In genomic region chr19:18646397-18646796, GRCm38 (mm10) we compare ENCODE assay signal across 14 mouse cellular contexts. TPM values are rescaled to one million over a fixed set of nuclear protein-coding genes. Genes with fewer than 3 reads are reported as not detected.
DNase-seq lines count a peak whose midpoint lies in the region; ATAC-seq and TF ChIP-seq lines count a peak whose summit lies in the region.
"Had no signal": no experiment of that assay in that cellular context is flagged by ENCODE, and none has a peak within 500 bp of the region (broad histone marks: within the 10 kb centered on the region; RNA-seq: fewer than 3 reads in every experiment).

No protein-coding gene starts in this region.

- no peak overlapping the region for H3K4me3 ChIP-seq in heart, embryonic 16.5 days (ENCODE audit: low read length)
- H3K4me3 ChIP-seq in liver, embryonic 14.5 days (ENCODE audit: insufficient read depth in 1 of 2, low read depth in 2 of 2, low read length in 2 of 2): no peak overlapping the region
- H3K4me3 ChIP-seq: erythroblast, embryonic 14.5 days; midbrain, embryonic 13.5 days; neural tube, embryonic 13.5 days; stomach, embryonic 15.5 days had no signal

- TF ChIP-seq EP300 in liver, embryonic 14.5 days (IDR thresholded peaks at IDR 0.05; ENCODE audit: low read depth): no peak

- intact Hi-C loops in left cerebral cortex, postnatal 36 days (cut with DNase I): no loop called here

- WGBS in heart, embryonic 16.5 days: 57% methylated on average over 3 of the region's 3 CpGs
- WGBS in liver, embryonic 14.5 days (ENCODE audit: insufficient replicate concordance): 27% methylated on average over 3 of the region's 3 CpGs

- no peak for TF ChIP-seq CTCF in liver, embryonic 14.5 days (IDR thresholded peaks at IDR 0.05; ENCODE audit: low read depth)

- H3K9me3 ChIP-seq in heart, embryonic 16.5 days (replicated peaks; ENCODE audit: control insufficient read depth, low read length): no peaks in the 10 kb centered on the region
- H3K9me3 ChIP-seq in liver, embryonic 14.5 days (ENCODE audit: control insufficient read depth, low read length): no peaks in the 10 kb centered on the region
- H3K9me3 ChIP-seq: midbrain, embryonic 13.5 days; neural tube, embryonic 13.5 days; stomach, embryonic 15.5 days had no signal

- H3K27me3 ChIP-seq in heart, embryonic 16.5 days (ENCODE audit: control insufficient read depth, insufficient read depth, low read length): no peaks in the 10 kb centered on the region
- H3K27me3 ChIP-seq in liver, embryonic 14.5 days (ENCODE audit: control insufficient read depth, insufficient read depth, low read length): no peaks in the 10 kb centered on the region
- H3K27me3 ChIP-seq: midbrain, embryonic 13.5 days; neural tube, embryonic 13.5 days; stomach, embryonic 15.5 days had no signal

- no peak overlapping the region for H3K9ac ChIP-seq in heart, embryonic 16.5 days (ENCODE audit: low read length)
- no peak overlapping the region; the same call in 1 of the 2 replicates for H3K9ac ChIP-seq in liver, embryonic 14.5 days (replicated peaks)
- H3K9ac ChIP-seq: lung, embryonic 14.5 days; midbrain, embryonic 13.5 days; neural tube, embryonic 13.5 days; stomach, embryonic 15.5 days had no signal

- no peaks in the 10 kb centered on the region for H3K4me1 ChIP-seq in heart, embryonic 16.5 days (ENCODE audit: control insufficient read depth, insufficient read depth, low read length)
- peaks cover 62 to 65% of the 10 kb centered on the region in 2 experiments for H3K4me1 ChIP-seq in liver, embryonic 14.5 days (replicated peaks; ENCODE audit: control insufficient read depth in 2 of 2, insufficient read depth in 2 of 2, low read length in 1 of 2)
- H3K4me1 ChIP-seq: neural tube, embryonic 13.5 days; stomach, embryonic 15.5 days had no signal

- H3K4me2 ChIP-seq in heart, embryonic 16.5 days (ENCODE audit: low read depth, low read length): no peak overlapping the region
- H3K4me2 ChIP-seq in liver, embryonic 14.5 days (ENCODE audit: low read depth): peak overlapping the region; percentile 35
- H3K4me2 ChIP-seq: lung, embryonic 14.5 days; midbrain, embryonic 13.5 days; neural tube, embryonic 13.5 days; stomach, embryonic 15.5 days had no signal

- H3K36me3 ChIP-seq in heart, embryonic 16.5 days (ENCODE audit: control insufficient read depth, insufficient read depth): no peaks in the 10 kb centered on the region; the same call in 1 of the 2 replicates
- no peaks in the 10 kb centered on the region for H3K36me3 ChIP-seq in liver, embryonic 14.5 days (replicated peaks; ENCODE audit: control insufficient read depth, insufficient read depth, low read depth)
- H3K36me3 ChIP-seq: midbrain, embryonic 13.5 days; neural tube, embryonic 13.5 days; stomach, embryonic 15.5 days had no signal

- ATAC-seq in heart, embryonic 16.5 days (replicated peaks; ENCODE audit: extremely low read depth, insufficient read depth, low FRiP score): no peak
- ATAC-seq in common myeloid progenitor, adult 5-6 weeks (replicated peaks; ENCODE audit: low read depth, poor library complexity, severe bottlenecking): peak; percentile 37
- ATAC-seq in liver, embryonic 14.5 days (ENCODE audit: insufficient read depth): peak; percentile 30; the same call in 1 of the 2 replicates
- ATAC-seq: midbrain, embryonic 13.5 days had no signal

- H3K27ac ChIP-seq in heart, embryonic 16.5 days (ENCODE audit: low read length): 0 out of 2 replicates have a peak overlapping the region, but pooled peaks have one; percentile 16
- H3K27ac ChIP-seq in liver, embryonic 14.5 days: peak overlapping the region; percentile 67
- H3K27ac ChIP-seq: midbrain, embryonic 13.5 days; neural tube, embryonic 13.5 days; stomach, embryonic 15.5 days had no signal

- no peak for DNase-seq in heart, adult 8-10 months (ENCODE audit: low spot score)
- peak; percentile 9 for DNase-seq in CD4-positive, CD25-positive, alpha-beta regulatory T cell, adult 2 months (ENCODE audit: low read depth, low spot score)
- no peak for DNase-seq in liver, embryonic 14.5 days (ENCODE audit: low read depth in 3 of 3, low spot score in 3 of 3)
- no peak for DNase-seq in natural killer cell, adult 2 months (ENCODE audit: low spot score in 2 of 2)
- no peak for DNase-seq in left cerebral cortex, postnatal 36 days (ENCODE audit: low spot score in 2 of 2)
- DNase-seq in adrenal gland, postnatal 36 days: no peak
- DNase-seq: kidney, postnatal 4 days; lung, embryonic 14.5 days had no signal

RNA-seq across cellular contexts. Expression of gene Nmrk1, which starts 14.6 kb away (rescaled TPM):
- polyA plus RNA-seq in heart, embryonic 16.5 days (2015; fragmentation: Nextera tagmentation; extraction: Ambion mirVana): 8.0 and 8.3 TPM in 2 replicates
- total RNA-seq in heart, adult 8-10 months (2022): 1 to 10 TPM; 2.7 to 4.6 (median 3.7) TPM
- 4.0 and 7.6 TPM in 2 replicates for total RNA-seq in common myeloid progenitor, adult 5-6 weeks (2017)
- 3.3 and 3.5 TPM in 2 replicates for polyA plus RNA-seq in liver, embryonic 14.5 days (2012; rRNA removed)
- 2.6 and 3.5 TPM in 2 replicates for polyA plus RNA-seq in liver, embryonic 14.5 days (2014; fragmentation: Nextera tagmentation; extraction: Ambion mirVana)
- 1 to 10 TPM; 4.8 TPM for total RNA-seq in left cerebral cortex, postnatal 36 days (2021)
- total RNA-seq in adrenal gland, postnatal 36 days (2021): 10 to 100 TPM in 1 of 2 experiments, 1 to 10 TPM in 1; 9.0 to 17.7 TPM
- polyA plus RNA-seq: erythroblast, embryonic 14.5 days had no signal

RNA-seq across cellular contexts. Expression of gene Ostf1, which starts 14.8 kb away (rescaled TPM):
- polyA plus RNA-seq in heart, embryonic 16.5 days (2015; fragmentation: Nextera tagmentation; extraction: Ambion mirVana): 89.5 and 94.1 TPM in 2 replicates
- total RNA-seq in heart, adult 8-10 months (2022): 10 to 100 TPM; 30.6 to 37.0 (median 33.3) TPM
- 99.8 and 109 TPM in 2 replicates for total RNA-seq in common myeloid progenitor, adult 5-6 weeks (2017)
- 18.5 and 29.8 TPM in 2 replicates for polyA plus RNA-seq in liver, embryonic 14.5 days (2012; rRNA removed)
- 56.9 and 58.6 TPM in 2 replicates for polyA plus RNA-seq in liver, embryonic 14.5 days (2014; fragmentation: Nextera tagmentation; extraction: Ambion mirVana)
- 10 to 100 TPM; 13.6 to 16.8 TPM for total RNA-seq in left cerebral cortex, postnatal 36 days (2021)
- total RNA-seq in adrenal gland, postnatal 36 days (2021): 100 to 1,000 TPM; 127 to 163 TPM

RNA-seq across cellular contexts. Expression of gene Carnmt1, which starts 24.2 kb away (rescaled TPM):
- 23.3 and 25.5 TPM in 2 replicates for polyA plus RNA-seq in heart, embryonic 16.5 days (2015; fragmentation: Nextera tagmentation; extraction: Ambion mirVana)
- total RNA-seq in heart, adult 8-10 months (2022): 10 to 100 TPM; 32.4 to 40.6 (median 35.7) TPM
- total RNA-seq in common myeloid progenitor, adult 5-6 weeks (2017): 37.3 and 44.7 TPM in 2 replicates
- 5.2 and 7.7 TPM in 2 replicates for polyA plus RNA-seq in liver, embryonic 14.5 days (2012; rRNA removed)
- 23.0 and 27.9 TPM in 2 replicates for polyA plus RNA-seq in liver, embryonic 14.5 days (2014; fragmentation: Nextera tagmentation; extraction: Ambion mirVana)
- 10 to 100 TPM in 1 of 2 experiments, 1 to 10 TPM in 1; 9.7 to 13.9 TPM for total RNA-seq in left cerebral cortex, postnatal 36 days (2021)
- 10 to 100 TPM; 26.9 to 27.9 TPM for total RNA-seq in adrenal gland, postnatal 36 days (2021)
